Mouse (Mus musculus): ENCODE data around the gene Irx2. TPM values are rescaled to one million over a fixed set of nuclear protein-coding genes. Genes with fewer than 3 reads are reported as not detected.

Irx2 gene
- not detected for total RNA-seq (2021)
- long read RNA-seq, experiment 1: 0 reads
- long read RNA-seq, experiment 2: 0 reads

DNA sequence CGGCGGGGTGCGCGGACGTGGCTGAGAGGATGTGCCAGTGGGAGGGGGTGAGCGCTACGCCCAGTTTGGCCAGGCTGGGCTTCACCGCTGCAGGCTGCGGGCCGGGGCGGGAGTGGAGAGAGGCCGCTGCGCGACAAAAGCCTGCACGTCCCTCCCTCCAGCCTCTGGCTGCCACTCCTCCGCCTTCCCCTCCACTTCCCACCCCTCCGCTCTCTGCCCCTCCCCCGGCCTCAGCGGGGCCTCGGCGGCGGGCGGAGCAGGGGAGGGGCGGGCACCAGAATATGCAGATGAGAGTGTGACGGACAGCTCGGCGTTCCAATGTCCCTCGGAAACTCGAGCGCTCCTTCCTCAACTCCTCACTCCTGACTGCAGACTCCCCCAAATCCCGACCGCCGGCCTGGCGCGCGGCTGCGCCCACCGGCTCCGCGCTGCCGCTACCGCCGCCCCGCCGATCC, at the start of gene Irx2:
TSS of gene Irx2 (plus strand) at position 359 of the 455 bp plus-strand sequence.
- DNase-seq (ENCODE audit: extremely low spot score in 1 of 2, low spot score in 2 of 2): no peak
- Histone ChIP-seq H3K27ac (no peak within 1 kb of the TSS), H3K4me3 (no peak within 1 kb of the TSS)
- intact Hi-C loops (cut with DNase I): loop anchor here (5.0 to 10.0 kb wide), 2 partner anchors 331 to 1524 kb away; no protein-coding TSS in a partner anchor
- TF ChIP-seq CTCF (IDR thresholded peaks at IDR 0.05): no peak

DNA sequence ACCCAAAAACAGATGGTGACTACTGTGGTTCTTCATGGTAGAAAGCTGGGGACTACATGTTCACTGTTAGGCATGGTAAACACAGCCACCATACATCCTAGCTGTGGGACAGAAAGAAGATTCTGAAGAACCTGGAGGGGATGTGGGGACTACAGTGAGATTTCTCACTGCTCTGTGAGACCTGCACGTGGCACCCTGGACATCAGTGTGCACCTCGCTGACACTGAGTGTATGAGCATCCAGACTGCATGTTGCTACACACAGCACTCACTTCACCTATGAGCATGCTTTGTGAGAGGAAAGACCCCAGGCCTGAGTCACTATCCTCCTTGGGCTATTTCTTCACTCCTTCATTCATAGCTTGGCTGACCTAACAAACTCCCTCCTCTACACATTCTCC, 47.3 kb upstream of the Irx2 start:
- TF ChIP-seq CTCF (IDR thresholded peaks at IDR 0.05): no peak
- no peak overlapping the region for H3K4me3 ChIP-seq
- intact Hi-C loops (cut with DNase I): no loop called here
- no peak for DNase-seq (ENCODE audit: extremely low spot score in 1 of 2, low spot score in 2 of 2)
- H3K27ac ChIP-seq: no peak overlapping the region

DNA sequence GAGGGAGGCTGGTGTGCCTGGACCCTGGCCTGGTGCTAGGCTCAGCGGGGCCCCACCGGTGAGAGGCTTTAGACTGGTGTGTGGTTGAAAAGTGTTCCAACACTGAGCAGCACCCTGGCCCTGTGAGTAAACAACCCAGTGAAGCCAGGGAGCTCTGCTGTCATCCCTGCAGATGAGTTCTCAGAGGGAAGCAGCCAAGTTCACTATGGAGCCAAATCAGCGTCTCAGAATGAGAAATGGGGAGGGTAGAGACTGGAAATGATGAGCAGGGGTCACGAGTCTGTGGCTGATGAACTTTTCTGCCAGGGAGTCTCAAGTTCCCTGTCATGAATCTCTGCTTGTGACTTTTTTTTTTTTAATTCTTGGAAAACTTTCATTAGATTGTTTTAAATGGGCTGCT, 36.1 kb upstream of the Irx2 start:
- DNase-seq (ENCODE audit: extremely low spot score in 1 of 2, low spot score in 2 of 2): no peak
- intact Hi-C loops (cut with DNase I): no loop called here
- no peak for TF ChIP-seq CTCF (IDR thresholded peaks at IDR 0.05)
- Histone ChIP-seq H3K27ac (no peak overlapping the region), H3K4me3 (no peak overlapping the region)

DNA sequence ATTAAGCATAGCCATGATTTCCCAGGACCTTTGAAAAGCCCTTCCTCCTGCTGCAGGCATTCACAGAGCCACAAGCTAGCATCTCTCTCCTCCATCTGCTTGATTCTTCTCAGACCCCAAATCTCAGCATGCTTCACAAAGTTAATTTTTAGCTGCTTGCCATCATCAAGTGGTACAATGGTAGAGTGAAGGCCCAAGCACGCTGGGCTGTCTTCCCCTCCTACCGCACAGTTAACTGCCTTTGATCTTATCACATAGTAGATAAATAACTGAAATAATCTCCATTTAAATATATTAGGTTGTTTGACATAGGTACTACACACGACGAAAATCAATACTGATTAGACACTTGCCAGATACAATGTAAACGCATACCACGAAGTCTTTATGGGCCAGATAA, 35.3 kb upstream of the Irx2 start:
- no peak overlapping the region for H3K4me3 ChIP-seq
- no peak for TF ChIP-seq CTCF (IDR thresholded peaks at IDR 0.05)
- no peak for DNase-seq (ENCODE audit: extremely low spot score in 1 of 2, low spot score in 2 of 2)
- H3K27ac ChIP-seq: no peak overlapping the region
- intact Hi-C loops (cut with DNase I): no loop called here

DNA sequence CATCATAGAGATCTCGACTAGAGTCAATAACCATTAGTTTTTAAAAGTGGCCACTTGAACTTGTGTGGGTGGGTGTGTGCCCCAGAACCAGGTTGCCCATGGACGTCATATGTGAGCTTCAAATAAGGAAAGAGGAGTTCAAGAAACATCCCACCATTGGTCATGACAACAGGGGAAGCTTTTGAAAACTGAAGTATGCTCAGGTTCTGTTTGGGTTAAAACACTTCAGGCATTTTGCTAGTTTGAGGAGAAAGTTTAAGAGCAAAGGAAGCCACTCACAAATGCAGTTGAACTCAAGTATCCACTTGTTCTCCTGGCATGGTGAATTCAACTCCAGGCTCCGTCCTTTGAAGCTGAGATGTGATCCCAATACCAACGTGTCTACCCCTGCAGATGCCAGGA, 34.9 kb upstream of the Irx2 start:
- DNase-seq (ENCODE audit: extremely low spot score in 1 of 2, low spot score in 2 of 2): no peak
- Histone ChIP-seq H3K4me3 (no peak overlapping the region), H3K27ac (no peak overlapping the region)
- no peak for TF ChIP-seq CTCF (IDR thresholded peaks at IDR 0.05)
- intact Hi-C loops (cut with DNase I): no loop called here

DNA sequence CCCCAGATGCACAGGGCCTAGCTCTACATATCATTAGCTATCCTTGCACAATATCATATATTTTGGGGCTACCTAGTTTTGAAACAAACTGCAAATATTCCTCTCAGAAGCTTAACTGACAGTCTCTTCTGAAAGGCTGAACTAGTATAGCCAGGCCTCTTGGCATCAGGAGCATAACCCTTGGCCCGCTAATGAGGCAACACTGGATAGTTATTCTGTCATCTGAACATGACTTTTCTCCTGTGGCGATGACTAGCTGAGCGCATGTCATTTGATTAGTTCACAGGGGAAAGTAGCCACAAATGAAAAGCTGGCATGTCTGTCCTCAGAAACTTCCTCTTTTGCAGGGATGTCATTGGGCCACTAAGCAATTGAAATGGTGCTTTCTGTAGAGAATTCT, 29.4 kb upstream of the Irx2 start:
- Histone ChIP-seq H3K27ac (no peak overlapping the region), H3K4me3 (no peak overlapping the region)
- TF ChIP-seq CTCF (IDR thresholded peaks at IDR 0.05): no peak
- intact Hi-C loops (cut with DNase I): no loop called here
- no peak for DNase-seq (ENCODE audit: extremely low spot score in 1 of 2, low spot score in 2 of 2)

DNA sequence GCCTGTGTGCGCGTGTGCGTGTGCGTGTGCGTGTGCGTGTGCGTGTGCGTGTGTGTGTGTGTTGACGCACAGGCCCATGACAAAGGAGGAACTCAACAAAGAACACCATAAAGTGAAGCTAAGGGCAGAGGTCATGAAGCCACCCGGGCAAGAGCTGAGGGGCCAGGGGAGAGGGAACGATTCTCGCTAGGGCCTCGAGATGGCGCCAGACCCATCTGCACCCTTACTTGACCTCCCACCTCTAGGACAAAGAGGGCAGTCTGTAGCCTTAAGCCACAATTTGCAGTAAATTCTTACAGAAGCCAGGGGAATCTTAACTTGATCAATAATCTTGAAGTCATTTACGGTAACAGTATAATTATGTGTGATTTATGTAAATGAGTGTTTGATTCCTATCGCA, 19.9 kb upstream of the Irx2 start:
- intact Hi-C loops (cut with DNase I): no loop called here
- Histone ChIP-seq H3K27ac (no peak overlapping the region), H3K4me3 (no peak overlapping the region)
- DNase-seq (ENCODE audit: extremely low spot score in 1 of 2, low spot score in 2 of 2): no peak
- no peak for TF ChIP-seq CTCF (IDR thresholded peaks at IDR 0.05)

DNA sequence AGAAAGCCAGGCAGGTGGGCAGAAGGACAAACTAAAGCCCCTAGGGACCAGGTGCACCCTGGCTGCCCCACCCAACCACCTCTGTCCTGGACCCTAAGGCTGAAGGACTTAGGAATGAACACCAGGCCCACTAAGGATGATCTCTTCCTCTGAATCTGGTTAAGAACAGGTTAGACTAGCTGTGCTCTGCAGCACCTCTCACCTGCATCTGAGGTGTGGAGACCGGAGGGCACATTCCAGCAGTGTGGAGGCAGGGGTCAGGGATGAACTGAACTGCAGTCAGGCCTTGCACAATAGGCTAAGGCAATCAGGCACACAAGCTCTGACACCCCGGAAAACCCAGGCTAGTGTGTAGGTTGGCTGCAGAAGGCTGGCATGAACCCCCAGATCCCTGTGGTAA, 18.3 kb upstream of the Irx2 start:
- H3K27ac ChIP-seq: no peak overlapping the region
- DNase-seq (ENCODE audit: extremely low spot score in 1 of 2, low spot score in 2 of 2): no peak
- H3K4me3 ChIP-seq: no peak overlapping the region
- intact Hi-C loops (cut with DNase I): no loop called here
- no peak for TF ChIP-seq CTCF (IDR thresholded peaks at IDR 0.05)

DNA sequence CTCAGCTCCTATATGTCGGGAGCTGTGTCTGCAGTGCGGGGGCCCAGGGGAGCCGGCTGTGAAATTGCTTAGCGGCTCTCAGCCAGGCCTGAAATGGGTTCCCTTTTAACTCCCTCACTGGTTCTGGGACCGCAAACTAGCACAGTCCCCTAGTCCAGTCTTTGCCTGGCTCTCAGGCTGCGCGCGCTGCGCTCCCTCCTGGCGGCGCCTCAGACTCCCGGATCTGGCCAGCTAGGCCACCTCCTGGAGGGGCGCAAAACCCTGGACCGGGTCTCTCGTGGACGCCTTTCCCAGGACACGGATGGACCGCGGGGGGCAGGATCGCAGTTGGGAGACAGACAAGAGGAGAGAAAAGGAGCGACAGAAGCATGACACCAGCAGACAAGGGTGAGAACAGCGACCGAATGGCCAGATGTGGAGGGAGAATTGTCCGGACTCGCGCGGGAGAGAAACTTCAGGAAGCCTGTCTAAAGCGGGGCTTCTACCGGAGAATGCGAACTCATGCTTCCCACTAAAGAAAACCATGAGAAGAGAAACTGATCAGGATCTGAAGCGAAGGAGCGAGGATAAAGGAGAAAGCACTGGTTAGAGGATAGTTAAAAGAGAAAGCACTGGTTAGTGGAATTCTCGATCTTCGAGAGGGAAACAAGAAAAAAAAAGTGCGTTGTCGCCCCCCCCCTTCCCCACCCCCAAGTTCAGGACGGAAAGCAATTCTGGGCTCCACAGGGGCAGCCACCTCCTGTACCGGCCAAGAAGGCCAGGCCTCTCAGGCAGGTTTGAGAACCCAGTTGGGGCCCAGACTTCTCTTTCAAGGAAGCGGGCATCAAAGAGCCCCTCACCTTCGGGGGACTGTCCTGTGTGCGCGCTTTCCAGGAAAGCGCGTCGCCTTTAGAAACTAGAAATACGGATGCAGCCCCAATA, 4.4 kb upstream of the Irx2 start:
- intact Hi-C loops (cut with DNase I): loop anchor here (2.0 to 10.0 kb wide), 4 partner anchors 638 to 1519 kb away; partner anchors contain the start of gene Irx4
- no peak; the same call in 1 of the 2 replicates for TF ChIP-seq CTCF (IDR thresholded peaks at IDR 0.05)
- DNase-seq (ENCODE audit: extremely low spot score in 1 of 2, low spot score in 2 of 2): no peak
- H3K27ac ChIP-seq: no peak overlapping the region
- H3K4me3 ChIP-seq: no peak overlapping the region

DNA sequence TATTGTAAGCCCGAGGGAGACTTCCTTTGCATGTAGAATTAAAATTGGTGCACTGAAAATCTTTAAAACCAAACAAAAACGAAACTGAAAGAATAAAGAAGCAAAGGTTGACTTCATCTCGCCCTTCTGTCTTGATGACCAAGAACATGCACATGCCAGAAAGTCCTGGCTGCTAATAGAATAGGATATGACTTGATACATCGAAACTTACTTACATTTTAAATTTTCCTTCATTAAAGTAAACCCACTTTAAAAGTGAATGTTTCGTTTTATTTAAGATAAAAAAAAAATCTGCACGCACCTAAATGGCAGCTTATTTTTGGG, 3.8 kb upstream of the Irx2 start:
- H3K27ac ChIP-seq: no peak overlapping the region
- no peak for DNase-seq (ENCODE audit: extremely low spot score in 1 of 2, low spot score in 2 of 2)
- TF ChIP-seq CTCF (IDR thresholded peaks at IDR 0.05): no peak
- no peak overlapping the region for H3K4me3 ChIP-seq
- intact Hi-C loops (cut with DNase I): loop anchor here (2.0 to 10.0 kb wide), 5 partner anchors 328 to 1520 kb away; partner anchors contain the start of gene Irx4

DNA sequence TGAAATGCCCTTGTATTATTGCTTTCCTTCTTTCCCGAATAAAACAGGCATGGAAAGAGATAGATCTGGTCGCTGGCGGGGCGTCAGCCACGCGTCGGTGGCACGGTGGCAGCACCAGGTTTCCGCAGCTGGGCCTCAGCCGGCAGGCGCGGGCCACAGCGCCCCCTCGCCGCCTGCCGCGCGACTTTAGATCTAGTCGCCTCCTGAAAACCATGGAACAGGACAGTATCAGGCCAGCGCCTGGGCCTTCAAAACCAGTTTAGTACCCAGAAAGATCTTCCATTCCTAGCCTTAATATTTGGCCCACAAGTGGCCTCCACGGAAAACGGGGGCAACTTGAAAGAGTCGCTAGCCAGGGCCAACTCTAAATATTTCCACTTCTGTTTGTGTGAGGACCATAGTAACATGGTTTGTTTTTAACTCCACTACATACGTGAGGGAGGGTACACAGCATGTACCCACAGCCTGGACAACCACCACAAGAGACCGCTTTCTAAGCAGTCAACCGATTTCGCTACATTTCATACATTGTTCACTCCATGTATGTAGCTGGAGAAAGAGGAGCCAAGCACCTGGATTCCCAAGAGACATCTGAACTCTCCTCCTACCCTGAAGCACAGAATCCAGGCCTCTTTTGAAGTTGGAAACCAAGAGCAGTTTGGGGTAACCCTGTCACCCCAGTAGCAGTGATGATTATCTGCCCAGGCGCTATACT, 3.2 kb upstream of the Irx2 start:
- DNase-seq (ENCODE audit: extremely low spot score in 1 of 2, low spot score in 2 of 2): no peak
- H3K27ac ChIP-seq: no peak overlapping the region
- intact Hi-C loops (cut with DNase I): loop anchor here (2.0 to 10.0 kb wide), 3 partner anchors 328 to 1521 kb away; no protein-coding TSS in a partner anchor
- no peak overlapping the region for H3K4me3 ChIP-seq
- TF ChIP-seq CTCF (IDR thresholded peaks at IDR 0.05): no peak
